Mouse (Mus musculus) splenic B cell, adult 2 months (primary cell): ENCODE data around the gene Nol10.
A peak's percentile ranks its signal among the peaks of the same experiment; 100 is the strongest.

ENCODE experiments used
- DNase-seq: peaks from one replicate; pipeline ENCODE4 v3.0.0-alpha.2; 2011; ENCODE audit warnings: low read depth, low spot score
- H3K27me3 ChIP-seq: 2 replicates; pipeline ENCODE4 v1.6.1; 2012; ENCODE audit warnings: mild to moderate bottlenecking, low read length, moderate library complexity, mixed read lengths; ENCODE audit not compliant: control insufficient read depth, poor library complexity, insufficient read depth, severe bottlenecking
- H3K36me3 ChIP-seq: 2 replicates; pipeline ENCODE4 v1.6.1; 2012; ENCODE audit warnings: mild to moderate bottlenecking, low read length, moderate library complexity, mixed read lengths; ENCODE audit not compliant: control insufficient read depth, poor library complexity, insufficient read depth, severe bottlenecking

The Nol10 gene

GRCm38 (mm10) chr12:17411797-17412526, 63.7 kb downstream of the Nol10 start:
- DNase-seq, result peak; percentile 78
- peaks cover 7% of the 10 kb centered on the region for H3K36me3 ChIP-seq
- no peaks in the 10 kb centered on the region for H3K27me3 ChIP-seq

- no peak for DNase-seq
- Histone ChIP-seq H3K36me3 (peaks cover 8% of the 10 kb centered on the region), H3K27me3 (no peaks in the 10 kb centered on the region)
These were observed 66.5 kb downstream of the Nol10 start for GRCm38 (mm10) chr12:17414734-17415133.

GRCm38 (mm10) chr12:17420168-17420810, 72.0 kb downstream of the Nol10 start:
- H3K27me3 ChIP-seq, result no peaks in the 10 kb centered on the region
- no peak for DNase-seq
- peaks cover 14% of the 10 kb centered on the region for H3K36me3 ChIP-seq

GRCm38 (mm10) chr12:17425254-17426169, 77.3 kb downstream of the Nol10 start:
- Histone ChIP-seq H3K27me3 (no peaks in the 10 kb centered on the region), H3K36me3 (peaks cover 10% of the 10 kb centered on the region; the same call in 1 of the 2 replicates)
- no peak for DNase-seq

GRCm38 (mm10) chr12:17426735-17427134, 78.5 kb downstream of the Nol10 start:
- no peaks in the 10 kb centered on the region for H3K27me3 ChIP-seq
- peaks cover 7% of the 10 kb centered on the region; the same call in 1 of the 2 replicates for H3K36me3 ChIP-seq
- no peak for DNase-seq

GRCm38 (mm10) chr12:17430578-17430977, 82.3 kb downstream of the Nol10 start:
- no peaks in the 10 kb centered on the region for H3K27me3 ChIP-seq
- DNase-seq, result no peak
- H3K36me3 ChIP-seq, result 0 out of 2 replicates have a peak, but pooled peaks cover 2% of the 10 kb centered on the region

- 0 out of 2 replicates have a peak, but pooled peaks cover 2% of the 10 kb centered on the region for H3K36me3 ChIP-seq
- no peak for DNase-seq
- H3K27me3 ChIP-seq, result no peaks in the 10 kb centered on the region
These were observed 82.9 kb downstream of the Nol10 start for GRCm38 (mm10) chr12:17431166-17431565.

GRCm38 (mm10) chr12:17431812-17432332, 83.6 kb downstream of the Nol10 start:
- 0 out of 2 replicates have a peak, but pooled peaks cover 2% of the 10 kb centered on the region for H3K36me3 ChIP-seq
- peak; percentile 11 for DNase-seq
- no peaks in the 10 kb centered on the region for H3K27me3 ChIP-seq

GRCm38 (mm10) chr12:17433712-17434111, 85.5 kb downstream of the Nol10 start:
- DNase-seq, result no peak
- Histone ChIP-seq H3K27me3 (no peaks in the 10 kb centered on the region), H3K36me3 (0 out of 2 replicates have a peak, but pooled peaks cover 2% of the 10 kb centered on the region)

- no peaks in the 10 kb centered on the region for H3K36me3 ChIP-seq
- DNase-seq, result no peak
- H3K27me3 ChIP-seq, result no peaks in the 10 kb centered on the region
These were observed 88.2 kb downstream of the Nol10 start for GRCm38 (mm10) chr12:17436471-17436870.

GRCm38 (mm10) chr12:17440251-17440651, 92.0 kb downstream of the Nol10 start:
- H3K27me3 ChIP-seq, result no peaks in the 10 kb centered on the region
- no peak for DNase-seq

GRCm38 (mm10) chr12:17441495-17441894, 93.2 kb downstream of the Nol10 start:
- DNase-seq, result no peak
- Histone ChIP-seq H3K27me3 (no peaks in the 10 kb centered on the region), H3K36me3 (no peaks in the 10 kb centered on the region)

More at GRCm38 (mm10) chr12:17440251-17440651, 92.0 kb downstream of the Nol10 start:
- H3K36me3 ChIP-seq, result no peaks in the 10 kb centered on the region

- no peaks in the 10 kb centered on the region for H3K36me3 ChIP-seq
- no peak for DNase-seq
- no peaks in the 10 kb centered on the region for H3K27me3 ChIP-seq
These were observed 96.1 kb downstream of the Nol10 start for GRCm38 (mm10) chr12:17444406-17444805.

GRCm38 (mm10) chr12:17445251-17445650, 97.0 kb downstream of the Nol10 start:
- no peak for DNase-seq
- no peaks in the 10 kb centered on the region for H3K27me3 ChIP-seq
- H3K36me3 ChIP-seq, result no peaks in the 10 kb centered on the region
